Mouse (Mus musculus): ENCODE measurements around the gene Mtch2.
A peak's percentile ranks its signal among the peaks of the same experiment; 100 is the strongest.

- TF ChIP-seq CTCF (IDR thresholded peaks at IDR 0.05; ENCODE audit: insufficient read depth, low read depth, low read length) (peak; percentile 85), POLR2A (IDR thresholded peaks at IDR 0.05; ENCODE audit: insufficient read depth, low read depth, low read length) (no peak)
Observed at GRCm38 (mm10) chr2:90866524-90866923, 19.6 kb downstream of the Mtch2 start.

Data from olfactory bulb, adult 2 months (tissue).